Mouse (Mus musculus): Measurements from ENCODE around the gene Cgn. TPM values are rescaled to one million over a fixed set of nuclear protein-coding genes. Genes with fewer than 3 reads are reported as not detected.

Cgn gene
- polyA plus RNA-seq (2015; fragmentation: Nextera tagmentation; extraction: Ambion mirVana), result 61.7 and 71.9 TPM in 2 replicates

- Histone ChIP-seq H3K9me3 (no peaks in the 10 kb centered on the region), H3K4me3 (replicated peaks) (peak within 1 kb of the TSS; percentile 50), H3K36me3 (no peaks in the 10 kb centered on the region), H3K4me2 (replicated peaks) (peak within 1 kb of the TSS; percentile 82), H3K9ac (peak within 1 kb of the TSS; percentile 64), H3K27ac (peak within 1 kb of the TSS; percentile 82), H3K27me3 (replicated peaks) (no peaks in the 10 kb centered on the region), H3K4me1 (replicated peaks) (peaks cover 9% of the 10 kb centered on the region)
- peak; percentile 84 for ATAC-seq
- under 1% methylated on average over 33 of the region's 35 CpGs for WGBS
Measured at GRCm38 (mm10) chr3:94786367-94786835, at the start of gene Cgn. TSS of gene Cgn (minus strand) at chr3:94786492.

- Histone ChIP-seq H3K27me3 (replicated peaks) (no peaks in the 10 kb centered on the region), H3K4me3 (replicated peaks) (no peak overlapping the region), H3K4me2 (replicated peaks) (no peak overlapping the region), H3K27ac (no peak overlapping the region), H3K36me3 (no peaks in the 10 kb centered on the region), H3K4me1 (replicated peaks) (peaks cover 3% of the 10 kb centered on the region), H3K9ac (no peak overlapping the region), H3K9me3 (no peaks in the 10 kb centered on the region)
- no peak for ATAC-seq
- WGBS, result 41% methylated on average over 3 of the region's 3 CpGs
Measured at GRCm38 (mm10) chr3:94835396-94835795, 49.1 kb upstream of the Cgn start.

GRCm38 (mm10) chr3:94833358-94833757 lies 47.1 kb upstream of the Cgn start:
- ATAC-seq, result no peak
- Histone ChIP-seq H3K27me3 (replicated peaks) (no peaks in the 10 kb centered on the region), H3K4me3 (replicated peaks) (no peak overlapping the region), H3K9ac (no peak overlapping the region), H3K4me1 (replicated peaks) (no peaks in the 10 kb centered on the region), H3K27ac (no peak overlapping the region), H3K9me3 (no peaks in the 10 kb centered on the region), H3K4me2 (replicated peaks) (no peak overlapping the region), H3K36me3 (no peaks in the 10 kb centered on the region)

- Histone ChIP-seq H3K4me1 (replicated peaks) (no peaks in the 10 kb centered on the region), H3K9ac (no peak overlapping the region), H3K9me3 (no peaks in the 10 kb centered on the region), H3K4me2 (replicated peaks) (no peak overlapping the region), H3K27ac (no peak overlapping the region), H3K36me3 (no peaks in the 10 kb centered on the region), H3K4me3 (replicated peaks) (no peak overlapping the region), H3K27me3 (replicated peaks) (no peaks in the 10 kb centered on the region)
- no peak for ATAC-seq
- 66% methylated on average over 5 of the region's 5 CpGs for WGBS
Measured at GRCm38 (mm10) chr3:94832701-94833100, 46.4 kb upstream of the Cgn start.

- Histone ChIP-seq H3K4me3 (replicated peaks) (no peak overlapping the region), H3K4me2 (replicated peaks) (peak overlapping the region; percentile 25; the same call in 1 of the 2 replicates), H3K36me3 (no peaks in the 10 kb centered on the region), H3K27ac (no peak overlapping the region), H3K27me3 (replicated peaks) (no peaks in the 10 kb centered on the region), H3K9me3 (no peaks in the 10 kb centered on the region), H3K4me1 (replicated peaks) (no peaks in the 10 kb centered on the region), H3K9ac (no peak overlapping the region)
- no peak for ATAC-seq
- WGBS, result 13% methylated on average over 9 of the region's 9 CpGs
Measured at GRCm38 (mm10) chr3:94832100-94832499, 45.8 kb upstream of the Cgn start.

- ATAC-seq, result no peak
- Histone ChIP-seq H3K4me2 (replicated peaks) (no peak overlapping the region), H3K27ac (no peak overlapping the region), H3K9me3 (no peaks in the 10 kb centered on the region), H3K4me3 (replicated peaks) (no peak overlapping the region), H3K9ac (no peak overlapping the region), H3K27me3 (replicated peaks) (no peaks in the 10 kb centered on the region), H3K4me1 (replicated peaks) (no peaks in the 10 kb centered on the region), H3K36me3 (no peaks in the 10 kb centered on the region)
- WGBS, result 80% methylated on average over 3 of the region's 3 CpGs
Measured at GRCm38 (mm10) chr3:94824110-94824509, 37.8 kb upstream of the Cgn start.

GRCm38 (mm10) chr3:94822082-94822481 lies 35.8 kb upstream of the Cgn start:
- WGBS, result 67% methylated on average over 4 of the region's 4 CpGs

GRCm38 (mm10) chr3:94821008-94821638 lies 34.8 kb upstream of the Cgn start:
- no peaks in the 10 kb centered on the region for H3K27me3 ChIP-seq (replicated peaks)
- peak overlapping the region; percentile 87 for H3K27ac ChIP-seq
- peak overlapping the region; percentile 80 for H3K4me2 ChIP-seq (replicated peaks)
- no peaks in the 10 kb centered on the region for H3K36me3 ChIP-seq
- H3K9ac ChIP-seq, result peak overlapping the region; percentile 97
- peak overlapping the region; percentile 66 for H3K4me3 ChIP-seq (replicated peaks)
- no peaks in the 10 kb centered on the region for H3K9me3 ChIP-seq
- WGBS, result 2% methylated on average over 31 of the region's 31 CpGs
- peak; percentile 75 for ATAC-seq
- no peaks in the 10 kb centered on the region for H3K4me1 ChIP-seq (replicated peaks)

More at GRCm38 (mm10) chr3:94822082-94822481, 35.8 kb upstream of the Cgn start:
- Histone ChIP-seq H3K27ac (no peak overlapping the region), H3K4me1 (replicated peaks) (no peaks in the 10 kb centered on the region), H3K27me3 (replicated peaks) (no peaks in the 10 kb centered on the region), H3K4me3 (replicated peaks) (no peak overlapping the region), H3K36me3 (no peaks in the 10 kb centered on the region), H3K9me3 (no peaks in the 10 kb centered on the region), H3K9ac (no peak overlapping the region), H3K4me2 (replicated peaks) (peak overlapping the region; percentile 80)
- ATAC-seq, result no peak

- H3K9me3 ChIP-seq, result no peaks in the 10 kb centered on the region
- no peak overlapping the region for H3K27ac ChIP-seq
Measured at GRCm38 (mm10) chr3:94819452-94820425, 33.4 kb upstream of the Cgn start.

GRCm38 (mm10) chr3:94817731-94818130 lies 31.4 kb upstream of the Cgn start:
- no peak for ATAC-seq
- Histone ChIP-seq H3K4me3 (replicated peaks) (no peak overlapping the region), H3K27ac (no peak overlapping the region), H3K9ac (no peak overlapping the region), H3K27me3 (replicated peaks) (no peaks in the 10 kb centered on the region), H3K4me2 (replicated peaks) (no peak overlapping the region), H3K9me3 (no peaks in the 10 kb centered on the region), H3K4me1 (replicated peaks) (0 out of 2 replicates have a peak, but pooled peaks cover 3% of the 10 kb centered on the region), H3K36me3 (no peaks in the 10 kb centered on the region)
- 84% methylated on average over 2 of the region's 2 CpGs for WGBS

More at GRCm38 (mm10) chr3:94819452-94820425, 33.4 kb upstream of the Cgn start:
- Histone ChIP-seq H3K4me1 (replicated peaks) (no peaks in the 10 kb centered on the region), H3K4me3 (replicated peaks) (no peak overlapping the region), H3K36me3 (no peaks in the 10 kb centered on the region), H3K9ac (no peak overlapping the region), H3K4me2 (replicated peaks) (no peak overlapping the region), H3K27me3 (replicated peaks) (no peaks in the 10 kb centered on the region)
- 68% methylated on average over 24 of the region's 24 CpGs for WGBS
- no peak for ATAC-seq

GRCm38 (mm10) chr3:94815603-94816002 lies 29.3 kb upstream of the Cgn start:
- Histone ChIP-seq H3K27me3 (replicated peaks) (no peaks in the 10 kb centered on the region), H3K4me1 (replicated peaks) (0 out of 2 replicates have a peak, but pooled peaks cover 3% of the 10 kb centered on the region), H3K27ac (no peak overlapping the region), H3K9me3 (no peaks in the 10 kb centered on the region), H3K9ac (no peak overlapping the region), H3K4me3 (replicated peaks) (no peak overlapping the region), H3K36me3 (no peaks in the 10 kb centered on the region), H3K4me2 (replicated peaks) (no peak overlapping the region)
- ATAC-seq, result no peak

GRCm38 (mm10) chr3:94814663-94815062 lies 28.4 kb upstream of the Cgn start:
- Histone ChIP-seq H3K36me3 (no peaks in the 10 kb centered on the region), H3K4me2 (replicated peaks) (no peak overlapping the region), H3K27ac (no peak overlapping the region), H3K9me3 (no peaks in the 10 kb centered on the region), H3K4me1 (replicated peaks) (0 out of 2 replicates have a peak, but pooled peaks cover 3% of the 10 kb centered on the region), H3K27me3 (replicated peaks) (no peaks in the 10 kb centered on the region), H3K9ac (no peak overlapping the region), H3K4me3 (replicated peaks) (no peak overlapping the region)
- no peak for ATAC-seq
- 83% methylated on average over 4 of the region's 4 CpGs for WGBS

All from intestine, embryonic 15.5 days (tissue).